Mouse (Mus musculus) G1E (cell line): ENCODE results near the gene Cdh13.

Experiments used
- CTCF ChIP-seq: IDR thresholded peaks from 2 replicates; pipeline ENCODE4 v1.5.1; 2012; ENCODE audit warnings: low read depth, low read length, inconsistent platforms, mixed read lengths
- GATA1 ChIP-seq: IDR thresholded peaks from 2 replicates; pipeline ENCODE4 v1.6.1; 2012; ENCODE audit warnings: borderline replicate concordance, low read length, inconsistent platforms, mixed read lengths
- GATA2 ChIP-seq: IDR thresholded peaks from 2 replicates; pipeline ENCODE4 v1.6.1; 2012; ENCODE audit warnings: low read depth, low read length, inconsistent platforms, borderline replicate concordance
- POLR2AphosphoS5 ChIP-seq: IDR thresholded peaks from 2 replicates; pipeline ENCODE4 v1.6.1; 2012; ENCODE audit warnings: low read depth, low read length, inconsistent platforms; ENCODE audit not compliant: insufficient replicate concordance

- no peak for TF ChIP-seq CTCF
- TF ChIP-seq GATA1 = no peak
- no peak for TF ChIP-seq POLR2AphosphoS5
- no peak for TF ChIP-seq GATA2
Measured at GRCm38 (mm10) chr8:118866332-118866731, 582.8 kb downstream of the Cdh13 start.
